Mouse (Mus musculus) neural tube, embryonic 11.5 days (tissue): Measurements from ENCODE around the gene 3110082I17Rik. TPM values are rescaled to one million over a fixed set of nuclear protein-coding genes. Genes with fewer than 3 reads are reported as not detected.

Source experiments
- ATAC-seq: fragments of 200-750 bp; cut with Nextera tagmentation; 2 replicates; pipeline ENCODE4 v1.8.0; 2017; ENCODE audit warnings: moderate number of reproducible peaks, mild to moderate bottlenecking, moderate TSS enrichment, moderate library complexity; ENCODE audit not compliant: insufficient read depth, low FRiP score, low TSS enrichment
- DNase-seq: peaks from one replicate; pipeline ENCODE4 v3.0.0-alpha.2; 2015; ENCODE audit warnings: low spot score
- H3K27ac ChIP-seq: fragments of 300-500 bp; sonication (generic); 2 replicates; pipeline ENCODE4 v1.5.1; 2014; ENCODE audit warnings: low read depth, mild to moderate bottlenecking, low read length
- H3K27me3 ChIP-seq: fragments of 300-500 bp; sonication (generic); 2 replicates; pipeline ENCODE4 v1.6.1; 2014; ENCODE audit warnings: mild to moderate bottlenecking, low read length, mixed read lengths; ENCODE audit not compliant: control insufficient read depth, insufficient read depth
- H3K36me3 ChIP-seq: fragments of 300-500 bp; sonication (generic); 2 replicates; pipeline ENCODE4 v1.6.1; 2014; ENCODE audit warnings: mild to moderate bottlenecking, low read length, moderate library complexity, mixed read lengths; ENCODE audit not compliant: control insufficient read depth, insufficient read depth
- H3K4me1 ChIP-seq: fragments of 300-500 bp; sonication (generic); 2 replicates; pipeline ENCODE4 v1.6.1; 2014; ENCODE audit warnings: low read length, mixed read lengths; ENCODE audit not compliant: control insufficient read depth, insufficient read depth
- H3K4me2 ChIP-seq: fragments of 300-500 bp; sonication (generic); 2 replicates; pipeline ENCODE4 v1.6.1; 2014; ENCODE audit warnings: low read depth, mild to moderate bottlenecking, moderate library complexity
- H3K4me3 ChIP-seq: fragments of 300-500 bp; sonication (generic); 2 replicates; pipeline ENCODE4 v1.5.1; 2014; ENCODE audit warnings: low read depth, low read length
- H3K9ac ChIP-seq: fragments of 300-500 bp; sonication (generic); 2 replicates; pipeline ENCODE4 v1.6.1; 2014; ENCODE audit warnings: mild to moderate bottlenecking, low read length
- H3K9me3 ChIP-seq: fragments of 300-500 bp; sonication (generic); 2 replicates; pipeline ENCODE4 v1.6.1; 2016; ENCODE audit warnings: low read length; ENCODE audit not compliant: control insufficient read depth
- WGBS: fragments of 180-500 bp; shearing (Covaris S2); extraction: QIAGEN DNeasy Blood & Tissue Kit; methylation state at CpG from one replicate; pipeline ENCODE4 v1.1.7; 2014; 5-methylcytosine and 5-hydroxymethylcytosine counted together
- polyA plus RNA-seq: library from polyadenylated mRNA; unstranded; fragments of >200 nt; fragmentation: Nextera tagmentation; extraction: Ambion mirVana; gene quantifications from 2 replicates; pipeline ENCODE4 v1.2.1, GENCODE M21; 2014

3110082I17Rik gene
- polyA plus RNA-seq, 1 experiment from 2014 or later: 37.6 TPM

- Histone ChIP-seq H3K36me3 (no peaks in the 10 kb centered on the region), H3K9ac (no peak overlapping the region), H3K9me3 (no peaks in the 10 kb centered on the region), H3K27ac (no peak overlapping the region), H3K4me3 (no peak overlapping the region), H3K4me1 (peaks cover 2% of the 10 kb centered on the region), H3K4me2 (no peak overlapping the region), H3K27me3 (no peaks in the 10 kb centered on the region)
- 72% methylated on average over 6 of the region's 6 CpGs for WGBS
- ATAC-seq (no peak), DNase-seq (no peak)
Observed at GRCm38 (mm10) chr5:139349713-139350112, 110.6 kb downstream of the 3110082I17Rik start.

DNA sequence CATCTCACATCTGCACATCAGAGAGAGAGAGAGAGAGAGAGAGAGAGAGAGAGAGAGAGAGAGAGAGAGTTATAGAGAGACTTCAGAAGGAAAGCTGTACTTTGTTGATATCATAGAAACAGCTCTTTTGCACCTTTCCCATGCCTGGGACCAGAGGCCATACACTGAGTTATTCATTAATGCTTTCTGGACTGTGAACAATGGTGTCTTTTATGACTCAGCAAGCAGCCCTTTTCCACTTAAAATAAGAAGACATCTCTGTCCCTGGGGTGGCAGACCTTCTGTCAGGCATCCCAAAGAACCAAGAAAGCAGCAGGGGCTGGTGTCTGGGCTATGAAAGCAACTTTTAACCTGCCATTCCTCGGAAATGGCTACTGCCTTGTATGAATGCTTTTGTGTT is 113.1 kb downstream of the 3110082I17Rik start:
- H3K27ac ChIP-seq: no peak overlapping the region
- H3K4me3 ChIP-seq: no peak overlapping the region
- H3K4me2 ChIP-seq: no peak overlapping the region
- WGBS: 65% methylated on average over 1 of the region's 1 CpGs
- H3K27me3 ChIP-seq: no peaks in the 10 kb centered on the region
- peaks cover 6% of the 10 kb centered on the region for H3K4me1 ChIP-seq
- H3K9me3 ChIP-seq: no peaks in the 10 kb centered on the region
- H3K36me3 ChIP-seq: peaks cover 6% of the 10 kb centered on the region; the same call in 1 of the 2 replicates
- no peak overlapping the region for H3K9ac ChIP-seq
- DNase-seq (no peak), ATAC-seq (no peak)

- H3K27me3 ChIP-seq: no peaks in the 10 kb centered on the region
- H3K27ac ChIP-seq: no peak overlapping the region
- peak; percentile 37 for ATAC-seq
- no peaks in the 10 kb centered on the region for H3K9me3 ChIP-seq
- WGBS: 10% methylated on average over 5 of the region's 5 CpGs
- no peak for DNase-seq
- peak overlapping the region; percentile 24; the same call in 1 of the 2 replicates for H3K9ac ChIP-seq
- peaks cover 13% of the 10 kb centered on the region for H3K36me3 ChIP-seq
- peak overlapping the region; percentile 83; the same call in 1 of the 2 replicates for H3K4me3 ChIP-seq
- H3K4me1 ChIP-seq: peaks cover 4% of the 10 kb centered on the region
- peak overlapping the region; percentile 94 for H3K4me2 ChIP-seq
Observed at GRCm38 (mm10) chr5:139345364-139345714, 115.0 kb downstream of the 3110082I17Rik start.

DNA sequence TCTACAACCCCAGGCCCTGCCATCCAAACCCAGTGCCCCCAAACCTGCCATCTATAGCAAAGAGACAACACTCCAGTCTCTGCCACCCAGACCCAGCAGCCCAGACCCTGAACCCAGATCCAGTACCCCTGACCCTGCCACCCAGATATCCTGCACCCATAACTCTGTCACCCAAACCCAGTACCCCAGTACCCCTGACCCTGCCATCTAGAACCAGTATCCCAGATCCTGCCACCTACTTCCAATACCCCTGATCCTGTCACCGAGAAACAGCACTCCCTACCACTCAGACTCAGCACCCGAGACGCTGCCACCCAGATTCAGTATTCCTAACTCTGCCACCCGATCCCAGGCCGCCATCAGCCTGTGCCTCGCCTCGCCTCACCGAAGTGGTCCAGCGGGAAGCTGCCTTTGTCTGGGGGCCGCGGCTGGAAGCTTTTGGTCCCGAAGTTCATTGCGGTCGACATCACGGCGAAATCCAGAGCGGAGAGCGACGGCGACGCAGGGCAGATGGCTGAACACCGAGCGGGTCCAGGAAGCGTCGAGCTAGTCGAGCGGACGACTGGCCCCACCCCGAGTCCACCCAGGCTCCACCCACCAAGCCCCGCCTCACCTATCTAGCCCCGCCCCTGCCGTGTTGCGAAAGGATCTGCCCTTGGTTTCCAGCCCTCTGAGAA is 115.5 kb downstream of the 3110082I17Rik start:
- under 1% methylated on average over 33 of the region's 33 CpGs for WGBS
- Histone ChIP-seq H3K9ac (peak overlapping the region; percentile 90), H3K9me3 (no peaks in the 10 kb centered on the region), H3K4me1 (peaks cover 4% of the 10 kb centered on the region), H3K27ac (0 out of 2 replicates have a peak overlapping the region, but pooled peaks have one; percentile 39), H3K27me3 (no peaks in the 10 kb centered on the region), H3K4me3 (peak overlapping the region; percentile 83), H3K4me2 (peak overlapping the region; percentile 94), H3K36me3 (peaks cover 13% of the 10 kb centered on the region)
- DNase-seq (peak; percentile 94), ATAC-seq (peak; percentile 88)

DNA sequence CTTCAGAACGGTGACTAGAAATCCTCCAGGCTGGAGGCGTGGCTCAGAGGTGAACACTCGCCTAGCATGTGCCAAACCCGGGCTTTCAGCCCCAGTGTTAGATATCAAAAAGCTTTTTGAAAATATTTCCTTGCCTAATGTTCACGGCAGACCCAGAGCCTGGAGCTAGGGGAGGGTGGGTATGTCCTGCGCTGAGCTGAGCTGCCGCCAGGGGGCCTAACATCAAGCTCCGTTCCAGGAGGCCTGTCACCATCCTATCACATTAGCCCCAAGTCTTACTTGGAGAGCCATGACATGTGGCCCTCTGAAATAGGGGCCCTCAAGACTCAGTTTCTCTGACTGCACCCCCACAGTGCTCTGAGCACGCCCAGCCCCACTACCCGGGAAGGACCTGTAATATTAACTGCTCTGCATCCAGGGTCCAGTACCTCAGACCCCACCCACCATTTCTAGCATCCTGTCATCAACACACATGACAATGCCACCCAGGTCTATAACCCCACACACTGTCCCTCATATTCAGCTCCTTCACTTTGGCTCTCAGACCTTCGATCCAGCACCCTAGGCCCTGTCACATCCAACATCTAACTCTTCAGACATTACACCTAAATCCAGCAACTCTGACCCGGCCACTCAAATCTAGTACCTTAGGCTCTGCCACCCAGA is 116.2 kb downstream of the 3110082I17Rik start:
- Histone ChIP-seq H3K4me3 (peak overlapping the region; percentile 83), H3K27me3 (no peaks in the 10 kb centered on the region), H3K9me3 (no peaks in the 10 kb centered on the region), H3K9ac (peak overlapping the region; percentile 90), H3K4me1 (peaks cover 4% of the 10 kb centered on the region), H3K4me2 (peak overlapping the region; percentile 94), H3K36me3 (peaks cover 18% of the 10 kb centered on the region), H3K27ac (no peak overlapping the region)
- WGBS: 10% methylated on average over 12 of the region's 12 CpGs
- DNase-seq (peak; percentile 86), ATAC-seq (peak; percentile 73)

- DNase-seq (no peak), ATAC-seq (no peak)
- Histone ChIP-seq H3K27ac (no peak overlapping the region), H3K9me3 (no peaks in the 10 kb centered on the region), H3K27me3 (no peaks in the 10 kb centered on the region), H3K9ac (no peak overlapping the region), H3K4me1 (peaks cover 4% of the 10 kb centered on the region; the same call in 1 of the 2 replicates), H3K4me2 (no peak overlapping the region), H3K4me3 (no peak overlapping the region), H3K36me3 (peaks cover 28% of the 10 kb centered on the region)
- 79% methylated on average over 11 of the region's 11 CpGs for WGBS
Observed at GRCm38 (mm10) chr5:139338891-139339290, 121.4 kb downstream of the 3110082I17Rik start.

DNA sequence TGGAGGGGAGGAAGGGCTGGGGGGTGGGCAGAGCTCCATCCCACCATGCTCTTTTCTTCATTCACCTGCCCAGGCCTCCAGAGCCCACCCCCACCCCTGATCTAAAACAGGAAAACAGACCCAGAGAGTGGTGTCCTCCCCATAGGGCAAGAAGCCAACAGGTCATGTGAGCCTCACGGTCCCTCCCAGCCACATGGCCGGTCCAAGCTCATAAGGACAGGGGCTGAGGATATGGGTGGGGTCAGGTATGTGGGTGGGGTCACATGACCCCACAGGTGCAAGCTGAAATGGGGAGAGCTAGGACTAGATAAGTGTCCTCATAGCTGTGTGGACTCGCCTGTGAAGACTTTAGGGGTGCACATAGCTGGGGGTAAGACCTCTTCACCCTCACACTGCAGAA is 121.9 kb downstream of the 3110082I17Rik start:
- Histone ChIP-seq H3K27ac (no peak overlapping the region), H3K36me3 (peaks cover 28% of the 10 kb centered on the region), H3K4me2 (no peak overlapping the region), H3K9me3 (no peaks in the 10 kb centered on the region), H3K9ac (no peak overlapping the region), H3K27me3 (no peaks in the 10 kb centered on the region), H3K4me1 (no peaks in the 10 kb centered on the region), H3K4me3 (no peak overlapping the region)
- ATAC-seq: no peak
- WGBS: 92% methylated on average over 3 of the region's 3 CpGs
- DNase-seq: no peak

DNA sequence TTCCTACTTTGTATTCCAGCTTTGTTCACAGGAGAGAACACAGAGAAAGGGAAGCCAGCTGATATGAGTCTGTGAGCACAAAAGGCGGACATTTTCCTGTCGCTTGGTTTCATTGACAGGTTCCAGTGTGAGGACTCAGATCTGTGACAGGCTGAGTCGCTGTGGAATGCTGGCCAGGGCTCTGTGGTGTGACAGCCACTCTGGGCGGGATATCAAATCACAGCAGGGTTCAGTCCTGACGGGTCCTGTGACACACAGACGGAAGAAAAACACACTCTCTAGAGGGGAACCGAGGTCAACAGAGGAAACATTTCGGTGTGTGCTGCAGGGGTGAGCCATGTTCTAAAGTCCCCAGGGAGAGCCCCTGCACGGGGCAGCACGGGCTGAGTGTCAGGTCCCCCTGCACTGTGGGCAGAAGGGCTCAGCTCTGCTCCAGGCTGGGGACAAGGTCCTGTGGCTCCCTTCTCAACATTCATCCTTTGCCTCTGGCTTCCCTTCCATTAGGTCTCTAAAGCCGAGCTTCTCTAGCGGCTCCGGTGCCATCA is 122.4 kb downstream of the 3110082I17Rik start:
- no peak overlapping the region for H3K4me3 ChIP-seq
- no peak overlapping the region for H3K27ac ChIP-seq
- no peak for ATAC-seq
- H3K36me3 ChIP-seq: peaks cover 28% of the 10 kb centered on the region
- WGBS: 80% methylated on average over 13 of the region's 13 CpGs
- no peak for DNase-seq
- H3K4me1 ChIP-seq: no peaks in the 10 kb centered on the region
- H3K4me2 ChIP-seq: no peak overlapping the region
- no peaks in the 10 kb centered on the region for H3K27me3 ChIP-seq
- H3K9ac ChIP-seq: no peak overlapping the region
- H3K9me3 ChIP-seq: no peaks in the 10 kb centered on the region
